Mouse (Mus musculus): ENCODE measurements around the gene Mgat2.

The Mgat2 gene

GRCm38 (mm10) chr12:69181800-69182199 is 2.2 kb upstream of the Mgat2 start:
- DNase-seq: no peak

- no peak for DNase-seq
Measured at GRCm38 (mm10) chr12:69184342-69185295, 662 bp downstream of the Mgat2 start.

DNA sequence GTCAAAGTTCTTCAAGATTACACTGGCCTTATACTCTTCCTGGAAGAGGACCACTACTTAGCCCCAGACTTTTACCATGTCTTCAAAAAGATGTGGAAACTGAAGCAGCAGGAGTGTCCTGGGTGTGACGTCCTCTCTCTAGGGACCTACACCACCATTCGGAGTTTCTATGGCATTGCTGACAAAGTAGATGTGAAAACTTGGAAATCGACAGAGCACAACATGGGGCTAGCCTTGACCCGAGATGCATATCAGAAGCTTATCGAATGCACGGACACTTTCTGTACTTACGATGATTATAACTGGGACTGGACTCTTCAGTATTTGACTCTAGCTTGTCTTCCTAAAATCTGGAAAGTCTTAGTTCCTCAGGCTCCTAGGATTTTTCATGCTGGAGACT is 1.4 kb downstream of the Mgat2 start:
- no peak for DNase-seq

DNA sequence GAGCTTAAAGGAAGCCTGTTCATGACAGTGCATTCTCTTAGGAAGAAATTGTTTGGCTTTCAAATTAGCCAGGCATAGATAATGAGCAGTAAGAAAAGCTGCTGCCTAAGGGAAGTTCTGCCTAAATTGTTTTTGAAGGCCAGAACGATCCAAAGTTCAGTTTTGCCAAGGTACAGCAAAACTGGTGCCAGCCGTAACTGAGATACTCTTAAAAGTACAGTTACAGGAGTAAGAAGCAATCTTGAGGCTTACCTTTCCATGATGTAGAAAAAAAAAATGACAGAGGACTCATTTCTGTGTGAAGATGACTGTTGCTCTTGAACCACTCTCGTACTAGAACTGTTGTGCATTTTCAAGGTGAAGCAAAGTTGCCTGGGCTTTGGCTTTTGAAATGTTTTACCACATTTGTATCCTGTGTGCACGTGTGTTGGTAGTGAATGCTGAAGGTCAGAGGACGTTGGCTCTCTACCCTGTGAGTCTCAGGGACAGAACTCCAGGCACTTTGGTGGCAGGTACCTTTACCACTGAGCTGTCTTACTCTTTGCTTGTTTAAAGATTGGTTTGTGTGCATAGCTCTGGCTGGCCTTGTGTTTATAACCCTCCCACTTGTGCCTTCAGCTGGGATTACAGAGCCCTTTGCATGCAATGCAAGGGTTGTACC is 3.0 kb downstream of the Mgat2 start:
- DNase-seq: no peak

DNA sequence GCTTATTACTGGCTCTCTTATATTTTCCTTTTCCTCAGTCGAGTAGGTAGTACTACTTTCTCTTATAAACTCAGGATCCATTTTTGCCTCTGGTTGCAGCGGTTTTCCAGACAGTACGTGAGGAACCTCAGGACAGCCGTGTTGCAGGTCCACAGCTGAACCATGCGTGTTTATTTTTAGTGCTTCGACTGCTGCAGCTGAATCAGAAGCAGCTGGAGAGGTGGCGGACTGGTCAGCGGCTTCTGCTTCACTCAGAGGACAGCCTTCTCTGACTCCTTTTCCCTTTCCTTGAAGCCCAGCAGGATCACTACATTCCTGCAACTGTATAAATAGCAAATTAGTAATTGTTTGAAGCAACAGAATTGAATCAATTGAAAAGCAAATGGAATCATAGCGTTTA is 6.1 kb downstream of the Mgat2 start:
- DNase-seq: no peak

DNA sequence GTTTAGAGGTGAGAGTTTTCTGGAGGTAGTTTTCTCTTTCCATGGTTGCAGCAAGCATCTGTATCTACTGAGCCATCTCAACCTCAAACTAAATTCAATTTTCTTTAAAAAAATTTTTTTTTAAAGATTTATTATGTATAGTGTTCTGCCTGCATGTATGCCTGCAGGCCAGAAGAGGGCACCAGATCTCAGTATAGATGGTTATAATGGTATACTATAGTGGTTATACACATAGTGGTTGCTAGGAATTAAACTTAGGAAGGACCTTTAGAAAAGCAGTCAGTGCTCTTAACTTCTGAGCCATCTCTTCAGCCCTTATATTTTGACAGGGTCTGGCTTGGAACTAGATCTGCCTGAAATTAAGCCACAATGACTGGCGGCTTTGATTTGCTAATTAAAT is 6.6 kb downstream of the Mgat2 start:
- DNase-seq: no peak

GRCm38 (mm10) chr12:69191396-69191795 is 7.4 kb downstream of the Mgat2 start:
- no peak for DNase-seq

GRCm38 (mm10) chr12:69192637-69193036 is 8.7 kb downstream of the Mgat2 start:
- no peak for DNase-seq

DNA sequence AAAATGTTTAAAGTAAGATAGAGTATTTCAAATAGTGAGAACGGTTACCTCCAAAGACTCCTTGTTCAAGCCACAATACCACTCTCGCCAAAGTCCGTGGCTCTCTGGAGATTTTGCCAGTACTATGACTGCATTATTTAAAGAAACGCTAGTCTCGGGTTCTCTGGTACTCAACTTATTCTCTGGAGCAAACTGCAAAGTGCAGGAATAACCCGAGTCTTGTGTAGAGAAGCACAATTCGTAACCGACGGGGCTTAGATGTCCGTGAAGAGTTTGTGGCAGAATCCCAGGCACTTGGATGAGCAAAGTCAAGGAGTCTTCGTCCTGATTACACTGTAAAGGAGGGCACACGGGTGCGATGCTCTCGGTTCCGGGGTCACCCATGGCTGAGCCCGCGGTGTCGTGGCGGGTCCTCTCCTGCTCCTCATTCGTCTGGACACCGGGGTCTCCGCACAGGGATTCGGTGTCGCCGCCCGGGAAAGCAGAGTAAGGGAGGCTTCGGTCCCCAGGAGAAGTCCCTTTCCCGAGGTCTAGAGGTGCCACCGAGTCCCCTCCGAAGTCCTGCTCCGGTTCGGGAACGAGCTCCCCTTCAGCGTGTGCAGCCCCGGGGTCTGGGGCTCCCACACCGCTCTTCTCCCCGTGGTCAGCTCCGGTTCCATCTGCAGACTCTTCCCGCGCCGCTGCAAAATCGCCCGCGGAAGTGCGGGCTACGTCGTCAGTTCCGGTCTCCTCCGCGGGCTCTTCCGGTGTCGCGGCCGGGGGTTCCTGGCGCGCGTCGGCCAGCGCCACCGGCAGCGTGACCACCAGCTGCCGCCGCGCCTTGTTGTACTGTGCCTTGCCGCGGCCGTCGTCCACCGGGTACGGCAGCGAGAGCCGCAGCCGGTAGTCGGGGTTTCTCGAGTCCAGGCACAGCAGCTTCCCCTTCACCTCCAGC is 12.8 kb downstream of the Mgat2 start, which contains the start of gene Gm49383:
Gene Gm49383, minus strand, starts transcription at position 661 of the 934 bp plus-strand sequence.
- DNase-seq: peak; percentile 73

- DNase-seq: peak; percentile 61
Measured at GRCm38 (mm10) chr12:69197378-69198163, 13.6 kb downstream of the Mgat2 start.

- DNase-seq: peak; percentile 64
Measured at GRCm38 (mm10) chr12:69198164-69198535, 14.2 kb downstream of the Mgat2 start, which contains the start of gene Dnaaf2. TSS of gene Dnaaf2 (minus strand) at chr12:69198429.

DNA sequence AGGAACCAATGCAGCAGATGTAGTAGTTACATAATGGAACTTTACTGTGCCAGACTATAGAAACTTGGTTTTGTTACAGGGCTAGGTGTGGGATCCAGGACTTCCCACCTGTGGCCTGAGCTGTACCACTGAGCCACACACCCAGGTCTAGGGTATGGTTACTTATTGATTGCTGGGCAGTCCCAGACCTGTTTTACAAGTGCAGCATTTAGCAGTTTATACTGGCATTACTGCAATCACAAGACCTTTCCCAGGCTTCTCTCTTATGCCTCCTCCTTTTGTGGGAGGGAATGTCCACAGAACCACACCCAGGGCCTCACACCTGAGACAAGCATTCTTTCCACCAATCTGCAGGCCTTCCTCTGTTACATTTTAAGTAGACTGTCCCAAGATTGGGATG is 15.0 kb downstream of the Mgat2 start:
- DNase-seq: no peak

- DNase-seq: no peak
Measured at GRCm38 (mm10) chr12:69204052-69204833, 20.3 kb downstream of the Mgat2 start, which contains the start of gene Gm49384. TSS of gene Gm49384 (minus strand) at chr12:69204267.

GRCm38 (mm10) chr12:69207396-69207795 is 23.4 kb downstream of the Mgat2 start:
- no peak for DNase-seq

- DNase-seq: no peak
Measured at GRCm38 (mm10) chr12:69207926-69208325, 24.0 kb downstream of the Mgat2 start.

DNA sequence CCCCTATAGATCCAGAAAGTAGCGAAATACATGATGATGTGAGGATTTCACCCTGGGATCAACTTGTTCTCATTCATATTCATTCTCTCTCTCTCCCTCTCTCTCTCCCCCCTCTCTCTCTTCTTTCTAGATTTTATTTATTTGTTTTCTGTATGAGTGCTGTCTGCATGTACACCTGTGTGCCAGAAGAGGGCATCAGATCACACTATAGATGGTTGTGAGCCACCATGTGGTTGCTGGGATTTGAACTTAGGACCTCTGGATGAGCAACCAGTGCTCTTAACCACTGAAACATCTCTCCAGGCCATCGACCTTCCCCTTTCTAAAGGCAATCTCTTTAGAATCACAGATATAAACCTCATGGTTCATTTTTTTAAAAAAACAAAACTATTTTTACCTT is 24.6 kb downstream of the Mgat2 start:
- no peak for DNase-seq

GRCm38 (mm10) chr12:69210056-69210979 is 26.4 kb downstream of the Mgat2 start:
- DNase-seq: no peak

GRCm38 (mm10) chr12:69211057-69211456 is 27.1 kb downstream of the Mgat2 start:
- DNase-seq: no peak

- DNase-seq: no peak
Measured at GRCm38 (mm10) chr12:69213186-69213777, 29.3 kb downstream of the Mgat2 start.

- DNase-seq: no peak
Measured at GRCm38 (mm10) chr12:69214393-69214792, 30.4 kb downstream of the Mgat2 start.
